Mouse (Mus musculus): ENCODE data around the gene Slc17a7. TPM values are rescaled to one million over a fixed set of nuclear protein-coding genes. Genes with fewer than 3 reads are reported as not detected.
A peak's percentile ranks its signal among the peaks of the same experiment; 100 is the strongest.

Slc17a7 gene
- total and polyA plus RNA-seq, 3 experiments = 0.11 TPM; not detected in 2

DNA sequence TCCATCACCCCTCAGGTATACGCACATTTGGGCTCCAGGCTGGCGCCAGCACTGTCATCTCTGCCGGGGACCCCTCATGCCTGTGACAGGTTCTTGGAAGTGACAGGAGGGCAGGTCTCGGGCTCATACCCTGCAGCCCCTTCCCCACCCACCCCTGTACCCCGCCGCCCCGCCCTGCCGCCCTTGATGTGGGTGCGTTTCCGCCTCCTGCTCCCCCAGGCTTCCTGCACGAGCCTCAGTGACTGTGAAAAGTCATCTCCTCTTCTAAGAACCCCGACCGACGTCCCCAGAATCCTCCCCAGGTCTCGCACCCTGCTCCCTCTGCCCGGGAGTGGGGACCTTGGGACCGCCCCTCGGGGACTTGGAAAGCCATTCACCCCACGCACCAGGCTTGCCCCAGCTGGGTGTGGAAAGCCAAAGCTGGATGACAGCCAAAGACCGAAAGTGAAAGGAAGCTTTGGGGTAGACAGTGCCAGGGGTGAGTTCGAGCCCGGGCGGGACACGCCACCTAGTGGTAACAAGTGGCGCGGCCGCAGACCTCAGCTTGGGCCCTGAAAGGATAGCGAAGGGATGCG, 27.7 kb upstream of the Slc17a7 start, which contains the start of the genes Gm45713 and Flt3l:
Gene Gm45713, minus strand, starts transcription at position 239 of the 575 bp plus-strand sequence.
Gene Flt3l, minus strand, starts transcription at position 440 of the 575 bp plus-strand sequence.
- Histone ChIP-seq H3K4me1 (ENCODE audit: control insufficient read depth in 1 of 2, insufficient read depth in 2 of 2) (peaks cover 5 to 25% of the 10 kb centered on the region in 2 experiments), H3K36me3 (replicated peaks in 1 of 2; ENCODE audit: control insufficient read depth in 1 of 2, insufficient read depth in 1 of 2, low read length in 1 of 2) (peaks cover 0 to 26% of the 10 kb centered on the region in 2 experiments), H3K4me2 (ENCODE audit: insufficient read depth, low read depth, poor library complexity, severe bottlenecking) (peak within 1 kb of the TSS; percentile 72), H3K27ac (ENCODE audit: insufficient read depth, low read depth) (no peak within 1 kb of the TSS), H3K27me3 (replicated peaks) (no peaks in the 10 kb centered on the region), H3K79me2 (replicated peaks; ENCODE audit: control insufficient read depth, extremely low read depth, insufficient read depth, poor library complexity, severe bottlenecking) (no peaks in the 10 kb centered on the region), H3K4me3 (replicated peaks in 1 of 3; ENCODE audit: low read depth in 2 of 3, low read length in 2 of 3, poor library complexity in 1 of 3) (peak within 1 kb of the TSS; percentile 64 to 76 (median 67)), H3K9me3 (replicated peaks; ENCODE audit: low read length) (peaks cover 3% of the 10 kb centered on the region), H3K9ac (ENCODE audit: insufficient read depth, low read depth) (peak within 1 kb of the TSS; percentile 86)
- peak; percentile 85 for DNase-seq (ENCODE audit: extremely low read depth)
- TF ChIP-seq RAD21 (IDR thresholded peaks at IDR 0.05; ENCODE audit: low read depth, low read length) (peak; percentile 76), ELF1 (IDR thresholded peaks at IDR 0.05; ENCODE audit: low read depth, low read length) (peak; percentile 25; the same call in 1 of the 2 replicates), BHLHE40 (IDR thresholded peaks at IDR 0.05; ENCODE audit: low read depth, low read length) (peak; percentile 58), CHD1 (IDR thresholded peaks at IDR 0.05; ENCODE audit: low read depth, low read length) (no peak), MYC (IDR thresholded peaks at IDR 0.05; ENCODE audit: low read depth, low read length) (peak; percentile 73), TBP (conservative IDR thresholded peaks at IDR 0.05; ENCODE audit: low read depth, low read length) (no peak), NRF1 (IDR thresholded peaks at IDR 0.05; ENCODE audit: low read depth, low read length) (no peak), PAX5 (IDR thresholded peaks at IDR 0.05; ENCODE audit: low read length) (no peak), IRF4 (IDR thresholded peaks at IDR 0.05; ENCODE audit: low read depth, low read length) (peak; percentile 88), UBTF (IDR thresholded peaks at IDR 0.05; ENCODE audit: low read depth, low read length) (no peak), SMC3 (IDR thresholded peaks at IDR 0.05; ENCODE audit: low read depth, low read length) (peak; percentile 86), CTCF (conservative IDR thresholded peaks at IDR 0.05 in 1 of 2, IDR thresholded peaks at IDR 0.05 in 1 of 2; ENCODE audit: low read depth in 2 of 2, low read length in 2 of 2) (peak; percentile 72 to 93), MAZ (IDR thresholded peaks at IDR 0.05; ENCODE audit: low read depth, low read length) (peak; percentile 52; the same call in 1 of the 2 replicates), HCFC1 (IDR thresholded peaks at IDR 0.05; ENCODE audit: low read depth, low read length) (peak; percentile 58), RCOR1 (conservative IDR thresholded peaks at IDR 0.05; ENCODE audit: low read depth, low read length) (no peak), TCF12 (IDR thresholded peaks at IDR 0.05; ENCODE audit: low read depth, low read length) (peak; percentile 48; the same call in 1 of the 2 replicates), ZMIZ1 (IDR thresholded peaks at IDR 0.05; ENCODE audit: low read depth, low read length) (no peak), USF1 (IDR thresholded peaks at IDR 0.05; ENCODE audit: low read depth, low read length) (no peak), JUN (IDR thresholded peaks at IDR 0.05; ENCODE audit: insufficient read depth, low read depth, low read length) (no peak), POLR2AphosphoS2 (IDR thresholded peaks at IDR 0.05; ENCODE audit: low read depth, low read length) (no peak), EP300 (IDR thresholded peaks at IDR 0.05; ENCODE audit: low read length) (no peak), GABPA (IDR thresholded peaks at IDR 0.05; ENCODE audit: insufficient replicate concordance, low read depth, low read length) (no peak), NELFE (IDR thresholded peaks at IDR 0.05; ENCODE audit: low read depth, low read length) (peak; percentile 30; the same call in 1 of the 2 replicates), POLR2A (IDR thresholded peaks at IDR 0.05; ENCODE audit: low read depth, low read length) (peak; percentile 34; the same call in 1 of the 2 replicates), E2F4 (IDR thresholded peaks at IDR 0.05; ENCODE audit: insufficient replicate concordance, low read depth, low read length) (no peak), MXI1 (IDR thresholded peaks at IDR 0.05; ENCODE audit: low read depth, low read length) (peak; percentile 90), ZC3H11A (IDR thresholded peaks at IDR 0.05; ENCODE audit: low read depth, low read length) (no peak), CHD2 (IDR thresholded peaks at IDR 0.05; ENCODE audit: low read length) (no peak), JUND (conservative IDR thresholded peaks at IDR 0.05; ENCODE audit: low read depth, low read length) (no peak), MAX (IDR thresholded peaks at IDR 0.05; ENCODE audit: low read length) (no peak; the same call in 1 of the 2 replicates), ETS1 (conservative IDR thresholded peaks at IDR 0.05; ENCODE audit: low read depth, low read length) (peak; percentile 71), MAFK (IDR thresholded peaks at IDR 0.05; ENCODE audit: insufficient replicate concordance, low read length) (no peak), ZNF384 (IDR thresholded peaks at IDR 0.05; ENCODE audit: low read depth, low read length) (no peak), MEF2A (IDR thresholded peaks at IDR 0.05; ENCODE audit: borderline replicate concordance, low read depth, low read length) (no peak), SIN3A (IDR thresholded peaks at IDR 0.05; ENCODE audit: low read length) (peak; percentile 95), ZKSCAN1 (IDR thresholded peaks at IDR 0.05; ENCODE audit: borderline replicate concordance, low read depth, low read length) (no peak), USF2 (conservative IDR thresholded peaks at IDR 0.05; ENCODE audit: low read depth, low read length) (no peak), KAT2A (IDR thresholded peaks at IDR 0.05; ENCODE audit: insufficient replicate concordance, low read length) (no peak)
- in situ Hi-C loops (cut with MboI; ENCODE audit: low pct_ligation_motif_present, low pct_unique_long_range_greater_than_20kb, low sequenced_read_pairs) (no loop called here), dilution Hi-C loops (cut with MboI; ENCODE audit: extremely low pct_ligation_motif_present, extremely low pct_unique_long_range_greater_than_20kb, low sequenced_read_pairs) (no loop called here)
